Mouse (Mus musculus): ENCODE data around the gene Iqce.

Gene Iqce

DNA sequence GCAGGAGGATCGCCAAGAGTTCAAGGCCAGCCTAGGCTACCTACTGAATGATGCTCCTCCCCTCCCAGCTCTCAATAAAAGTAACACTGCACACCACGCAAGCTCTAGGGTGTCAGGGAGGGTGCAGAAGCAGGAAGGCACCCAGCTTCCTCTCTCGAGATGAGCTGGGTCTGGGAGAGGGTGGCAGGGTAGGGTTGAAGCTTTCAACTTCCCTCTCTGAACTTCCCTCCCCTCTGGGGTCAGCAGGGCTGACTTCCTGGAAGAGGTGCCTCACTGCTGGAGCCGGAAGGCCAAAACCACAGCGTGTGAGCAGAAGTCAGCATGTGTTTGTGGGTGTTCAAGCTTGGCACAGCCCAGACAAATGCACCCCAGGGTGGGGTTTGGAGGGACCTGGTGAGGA, 84.5 kb downstream of the Iqce start:
- DNase-seq (ENCODE audit: extremely low spot score, low spot score): no peak

DNA sequence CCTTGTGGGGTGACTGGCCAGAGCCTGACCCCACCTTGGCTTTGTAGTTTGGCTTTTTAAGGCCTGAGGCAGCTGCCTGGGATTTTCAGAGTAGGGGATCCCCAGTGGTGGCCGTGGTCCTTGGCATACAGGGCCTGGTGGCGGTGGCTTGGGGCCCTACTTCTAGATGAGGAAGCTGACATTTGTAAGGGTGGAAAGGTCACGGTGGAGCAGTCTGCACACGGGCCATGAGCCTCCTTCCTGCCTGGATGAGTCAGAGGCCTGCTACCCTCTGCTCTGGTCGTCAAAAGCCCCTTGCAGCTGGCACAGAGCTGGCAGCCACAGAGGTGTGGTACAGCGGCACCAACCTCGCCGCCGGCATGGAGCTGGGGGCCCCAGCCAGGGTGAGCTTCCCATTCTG, 85.5 kb downstream of the Iqce start:
- DNase-seq (ENCODE audit: extremely low spot score, low spot score): no peak

DNA sequence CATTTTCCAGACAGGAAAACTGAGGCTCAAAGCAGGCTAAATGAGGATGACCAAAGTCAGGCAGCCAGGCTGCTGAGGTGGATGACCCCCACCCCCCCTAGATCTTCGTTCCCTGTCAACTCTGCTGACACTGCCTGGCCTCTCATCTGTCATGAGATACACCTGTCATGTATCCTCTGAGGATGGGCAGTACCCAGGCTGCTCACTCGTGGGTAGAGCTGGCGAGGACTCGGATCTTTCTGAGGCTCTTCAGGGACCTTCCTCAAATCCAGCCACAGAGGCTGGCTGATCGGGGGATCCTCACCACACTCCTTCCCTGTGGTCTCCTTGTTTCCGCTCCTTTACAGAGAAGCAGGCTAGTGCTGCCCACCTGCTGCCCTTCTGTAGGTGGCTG, 86.1 kb downstream of the Iqce start:
- no peak for DNase-seq (ENCODE audit: extremely low spot score, low spot score)

DNA sequence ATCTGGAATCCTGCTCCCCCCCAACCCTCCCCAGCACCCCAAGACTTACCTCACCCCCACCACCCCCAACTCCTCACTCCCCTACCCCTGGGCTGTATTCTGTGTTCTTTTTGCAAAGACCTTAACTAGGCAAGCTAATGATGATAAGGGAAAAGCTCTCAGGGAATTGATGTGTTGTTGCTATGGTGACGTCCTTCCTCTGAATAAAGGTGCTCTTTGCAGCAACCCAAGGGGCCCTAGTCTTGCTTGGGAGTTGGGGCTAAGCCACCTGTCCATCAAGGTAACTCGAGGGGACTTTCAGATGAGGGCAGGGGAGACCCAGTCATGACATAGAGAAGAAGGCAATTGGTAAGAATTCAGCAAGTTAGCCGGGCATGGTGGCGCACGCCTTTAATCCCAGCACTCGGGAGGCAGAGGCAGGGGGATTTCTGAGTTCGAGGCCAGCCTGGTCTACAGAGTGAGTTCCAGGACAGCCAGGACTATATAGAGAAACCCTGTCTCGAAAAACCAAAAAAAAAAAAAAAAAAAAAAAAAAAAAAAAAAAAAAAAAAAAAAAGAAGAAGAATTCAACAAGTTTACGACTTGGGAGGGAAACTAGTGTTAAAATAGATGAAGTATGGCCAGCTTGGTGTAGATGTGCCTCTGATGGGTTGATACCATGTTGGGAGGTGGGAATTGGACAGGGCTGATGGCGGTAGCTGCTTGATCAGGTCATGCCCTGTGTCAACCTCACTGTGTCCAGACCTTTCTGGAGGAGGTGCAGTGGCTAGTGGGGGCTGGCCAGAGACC, 86.7 kb downstream of the Iqce start:
- DNase-seq (ENCODE audit: extremely low spot score, low spot score): no peak

DNA sequence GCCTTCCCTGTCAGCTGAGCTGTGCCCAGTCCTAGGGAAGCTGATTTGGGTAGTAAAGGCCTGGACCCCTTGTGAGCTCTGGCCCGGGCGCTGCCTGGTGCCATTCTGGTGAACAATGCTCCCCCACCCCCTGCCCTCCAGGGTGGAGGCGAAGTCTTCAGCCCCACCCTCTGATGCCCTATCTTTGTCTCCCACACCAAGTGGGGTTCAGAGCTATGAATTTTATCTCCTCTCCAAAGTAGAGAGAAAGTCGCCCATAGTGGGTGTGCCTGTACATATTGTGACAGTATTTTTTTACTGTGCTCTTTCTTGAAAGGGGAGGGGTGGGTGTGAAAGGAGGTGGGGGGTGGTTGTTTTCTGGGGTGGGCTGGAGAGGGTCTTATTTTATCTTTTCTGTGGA, 87.3 kb downstream of the Iqce start:
- DNase-seq (ENCODE audit: extremely low spot score, low spot score): no peak

DNA sequence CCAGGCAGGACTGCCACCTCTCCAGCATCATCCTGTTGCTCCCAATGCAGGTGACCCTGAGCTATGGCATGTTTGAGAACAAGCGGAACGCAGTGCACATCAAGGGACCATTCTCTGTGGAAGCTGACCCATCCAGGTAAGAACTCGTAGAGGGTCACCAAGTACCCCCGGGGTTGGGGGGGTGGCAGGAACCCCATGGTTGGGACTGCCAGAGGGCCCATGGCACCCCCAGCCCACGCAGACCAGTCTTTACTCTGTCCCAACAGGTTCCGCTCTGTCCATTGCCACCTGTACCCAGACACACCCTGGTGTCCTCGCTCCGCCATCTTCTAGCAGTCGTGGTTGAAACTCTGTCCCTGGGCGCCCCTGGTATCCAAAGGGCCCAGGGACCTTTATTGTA, 88.0 kb downstream of the Iqce start:
- DNase-seq (ENCODE audit: extremely low spot score, low spot score): no peak

DNA sequence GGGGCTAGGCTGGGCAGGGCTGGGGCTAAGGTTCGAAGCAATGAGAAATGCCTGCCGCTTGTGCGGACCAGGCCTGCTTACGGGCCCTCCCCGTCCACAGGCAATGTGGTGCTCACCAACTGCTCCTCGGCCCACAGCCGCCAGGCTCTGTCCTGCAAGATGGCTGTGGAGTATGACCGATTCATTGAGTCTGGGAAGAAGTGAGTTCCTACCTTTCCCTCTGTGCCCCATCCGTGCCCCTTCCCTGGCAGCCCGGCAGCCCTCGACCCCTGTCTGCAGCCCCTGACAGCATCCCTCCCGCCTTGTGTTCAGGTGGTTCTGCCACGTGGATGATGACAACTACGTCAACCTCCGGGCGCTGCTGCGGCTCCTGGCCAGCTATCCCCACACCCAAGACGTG, 90.0 kb downstream of the Iqce start:
- DNase-seq (ENCODE audit: extremely low spot score, low spot score): no peak
